Mouse (Mus musculus): ENCODE measurements at regions not wholly inside any gene's neighbourhood (a gene's known extent, or its start where the extent isn't known, plus 50 kb on each side); places are given as distances from the start of the nearest gene placed in this dataset.

- no peak overlapping the region for H3K9ac ChIP-seq
- H3K27me3 ChIP-seq (replicated peaks), result no peaks in the 10 kb centered on the region
- no peak overlapping the region for H3K4me3 ChIP-seq
- peak overlapping the region; percentile 50; the same call in 1 of the 2 replicates for H3K27ac ChIP-seq
- H3K9me3 ChIP-seq, result no peaks in the 10 kb centered on the region
- 21% methylated on average over 1 of the region's 1 CpGs for WGBS
- H3K4me2 ChIP-seq, result no peak overlapping the region
- H3K36me3 ChIP-seq (replicated peaks), result no peaks in the 10 kb centered on the region
- H3K4me1 ChIP-seq, result peaks cover 8% of the 10 kb centered on the region; the same call in 1 of the 2 replicates
- no peak for ATAC-seq (replicated peaks)
These were observed 247.8 kb downstream of the Satb1 start for GRCm38 (mm10) chr17:51585263-51585662.

- Histone ChIP-seq H3K9me3 (no peaks in the 10 kb centered on the region), H3K4me2 (peak overlapping the region; percentile 41), H3K36me3 (replicated peaks) (no peaks in the 10 kb centered on the region), H3K27ac (peak overlapping the region; percentile 64), H3K9ac (peak overlapping the region; percentile 0; the same call in 1 of the 2 replicates), H3K27me3 (replicated peaks) (no peaks in the 10 kb centered on the region), H3K4me3 (peak overlapping the region; percentile 13), H3K4me1 (peaks cover 8% of the 10 kb centered on the region; the same call in 1 of the 2 replicates)
- ATAC-seq (replicated peaks), result peak; percentile 86
- 29% methylated on average over 19 of the region's 19 CpGs for WGBS
These were observed 248.9 kb downstream of the Satb1 start for GRCm38 (mm10) chr17:51583984-51584880.

GRCm38 (mm10) chr17:51583277-51583676 lies 249.8 kb downstream of the Satb1 start:
- Histone ChIP-seq H3K4me3 (no peak overlapping the region), H3K9me3 (no peaks in the 10 kb centered on the region), H3K9ac (no peak overlapping the region), H3K27me3 (replicated peaks) (no peaks in the 10 kb centered on the region), H3K4me2 (no peak overlapping the region), H3K27ac (no peak overlapping the region), H3K36me3 (replicated peaks) (no peaks in the 10 kb centered on the region), H3K4me1 (peaks cover 8% of the 10 kb centered on the region; the same call in 1 of the 2 replicates)
- peak; percentile 53; the same call in 1 of the 2 replicates for ATAC-seq (replicated peaks)
- WGBS, result 78% methylated on average over 15 of the region's 15 CpGs

GRCm38 (mm10) chr17:51555854-51556253 lies 277.2 kb downstream of the Satb1 start:
- Histone ChIP-seq H3K9me3 (no peaks in the 10 kb centered on the region), H3K4me3 (no peak overlapping the region), H3K4me1 (no peaks in the 10 kb centered on the region), H3K4me2 (no peak overlapping the region), H3K27ac (no peak overlapping the region), H3K27me3 (replicated peaks) (no peaks in the 10 kb centered on the region), H3K9ac (no peak overlapping the region), H3K36me3 (replicated peaks) (no peaks in the 10 kb centered on the region)
- no peak for ATAC-seq (replicated peaks)
- 85% methylated on average over 3 of the region's 3 CpGs for WGBS

GRCm38 (mm10) chr17:51554446-51554845 lies 278.6 kb downstream of the Satb1 start:
- Histone ChIP-seq H3K4me2 (no peak overlapping the region), H3K4me3 (no peak overlapping the region), H3K27ac (no peak overlapping the region), H3K27me3 (replicated peaks) (no peaks in the 10 kb centered on the region), H3K4me1 (no peaks in the 10 kb centered on the region), H3K9me3 (no peaks in the 10 kb centered on the region), H3K9ac (no peak overlapping the region), H3K36me3 (replicated peaks) (no peaks in the 10 kb centered on the region)
- no peak for ATAC-seq (replicated peaks)
- WGBS, result 91% methylated on average over 2 of the region's 2 CpGs

- Histone ChIP-seq H3K36me3 (replicated peaks) (no peaks in the 10 kb centered on the region), H3K27ac (no peak overlapping the region), H3K27me3 (replicated peaks) (no peaks in the 10 kb centered on the region), H3K9me3 (no peaks in the 10 kb centered on the region), H3K4me2 (no peak overlapping the region), H3K9ac (no peak overlapping the region), H3K4me3 (no peak overlapping the region), H3K4me1 (no peaks in the 10 kb centered on the region)
- 89% methylated on average over 5 of the region's 5 CpGs for WGBS
- no peak for ATAC-seq (replicated peaks)
These were observed 280.6 kb downstream of the Satb1 start for GRCm38 (mm10) chr17:51552277-51553015.

GRCm38 (mm10) chr17:51546999-51547398 lies 286.1 kb downstream of the Satb1 start:
- no peak for ATAC-seq (replicated peaks)
- no peak overlapping the region for H3K9ac ChIP-seq
- H3K36me3 ChIP-seq (replicated peaks), result no peaks in the 10 kb centered on the region
- no peaks in the 10 kb centered on the region for H3K4me1 ChIP-seq
- H3K4me2 ChIP-seq, result no peak overlapping the region
- H3K4me3 ChIP-seq, result no peak overlapping the region
- no peaks in the 10 kb centered on the region for H3K9me3 ChIP-seq
- H3K27ac ChIP-seq, result no peak overlapping the region
- 62% methylated on average over 3 of the region's 3 CpGs for WGBS
- no peaks in the 10 kb centered on the region for H3K27me3 ChIP-seq (replicated peaks)

- Histone ChIP-seq H3K36me3 (replicated peaks) (no peaks in the 10 kb centered on the region), H3K9ac (no peak overlapping the region), H3K9me3 (no peaks in the 10 kb centered on the region), H3K4me2 (no peak overlapping the region), H3K4me3 (no peak overlapping the region), H3K27me3 (replicated peaks) (no peaks in the 10 kb centered on the region), H3K4me1 (no peaks in the 10 kb centered on the region), H3K27ac (no peak overlapping the region)
- WGBS, result 82% methylated on average over 2 of the region's 2 CpGs
- no peak for ATAC-seq (replicated peaks)
These were observed 290.5 kb downstream of the Satb1 start for GRCm38 (mm10) chr17:51542544-51542943.

- H3K9ac ChIP-seq, result peak overlapping the region; percentile 32; the same call in 1 of the 2 replicates
- no peaks in the 10 kb centered on the region for H3K36me3 ChIP-seq (replicated peaks)
- H3K4me2 ChIP-seq, result peak overlapping the region; percentile 48
- H3K9me3 ChIP-seq, result no peaks in the 10 kb centered on the region
- WGBS, result 42% methylated on average over 10 of the region's 10 CpGs
- H3K27ac ChIP-seq, result no peak overlapping the region
- no peaks in the 10 kb centered on the region for H3K27me3 ChIP-seq (replicated peaks)
- H3K4me1 ChIP-seq, result peaks cover 16% of the 10 kb centered on the region
- ATAC-seq (replicated peaks), result peak; percentile 80
- peak overlapping the region; percentile 27 for H3K4me3 ChIP-seq
These were observed 298.4 kb downstream of the Satb1 start for GRCm38 (mm10) chr17:51534678-51535077.

- Histone ChIP-seq H3K36me3 (replicated peaks) (no peaks in the 10 kb centered on the region), H3K4me3 (peak overlapping the region; percentile 27), H3K27me3 (replicated peaks) (no peaks in the 10 kb centered on the region), H3K4me1 (peaks cover 16% of the 10 kb centered on the region), H3K9ac (peak overlapping the region; percentile 32; the same call in 1 of the 2 replicates), H3K4me2 (peak overlapping the region; percentile 48), H3K27ac (no peak overlapping the region), H3K9me3 (no peaks in the 10 kb centered on the region)
- WGBS, result 19% methylated on average over 14 of the region's 14 CpGs
- ATAC-seq (replicated peaks), result peak; percentile 71
These were observed 298.8 kb downstream of the Satb1 start for GRCm38 (mm10) chr17:51534270-51534669.

- WGBS, result 90% methylated on average over 3 of the region's 3 CpGs
- no peaks in the 10 kb centered on the region for H3K27me3 ChIP-seq (replicated peaks)
These were observed 304.9 kb downstream of the Satb1 start for GRCm38 (mm10) chr17:51528161-51528560.

GRCm38 (mm10) chr17:51526881-51527280 lies 306.2 kb downstream of the Satb1 start:
- H3K4me3 ChIP-seq, result no peak overlapping the region
- H3K4me1 ChIP-seq, result peaks cover 6% of the 10 kb centered on the region; the same call in 1 of the 2 replicates
- ATAC-seq (replicated peaks), result peak; percentile 69; the same call in 1 of the 2 replicates
- H3K9ac ChIP-seq, result no peak overlapping the region
- H3K27me3 ChIP-seq (replicated peaks), result no peaks in the 10 kb centered on the region
- 55% methylated on average over 7 of the region's 7 CpGs for WGBS
- H3K36me3 ChIP-seq (replicated peaks), result no peaks in the 10 kb centered on the region
- no peak overlapping the region for H3K27ac ChIP-seq
- no peaks in the 10 kb centered on the region for H3K9me3 ChIP-seq
- no peak overlapping the region for H3K4me2 ChIP-seq

More at GRCm38 (mm10) chr17:51528161-51528560, 304.9 kb downstream of the Satb1 start:
- H3K4me1 ChIP-seq, result peaks cover 6% of the 10 kb centered on the region; the same call in 1 of the 2 replicates
- H3K9me3 ChIP-seq, result no peaks in the 10 kb centered on the region
- no peak overlapping the region for H3K27ac ChIP-seq
- H3K36me3 ChIP-seq (replicated peaks), result no peaks in the 10 kb centered on the region
- H3K4me3 ChIP-seq, result no peak overlapping the region
- H3K9ac ChIP-seq, result no peak overlapping the region
- no peak overlapping the region for H3K4me2 ChIP-seq
- no peak for ATAC-seq (replicated peaks)
